Mouse (Mus musculus): Measurements from ENCODE around the gene Gm6169.
A peak's percentile ranks its signal among the peaks of the same experiment; 100 is the strongest.
"Not testable (repeated sequence)": the region's sequence is repeated elsewhere in the genome, so short reads cannot be mapped to it uniquely, and the experiment has no call there.

The Gm6169 gene

GRCm38 (mm10) chr13:97099187-97099852 is at the start of gene Gm6169:
Gene Gm6169, minus strand, starts transcription at chr13:97099237.
- peak; percentile 38 to 51 for DNase-seq (ENCODE audit: low spot score in 2 of 2)

- DNase-seq (ENCODE audit: low spot score in 2 of 2) = no peak
Observed at GRCm38 (mm10) chr13:97145834-97146233, 46.8 kb upstream of the Gm6169 start.

- DNase-seq (ENCODE audit: low spot score in 2 of 2) = no peak
Observed at GRCm38 (mm10) chr13:97142321-97142720, 43.3 kb upstream of the Gm6169 start.

DNA sequence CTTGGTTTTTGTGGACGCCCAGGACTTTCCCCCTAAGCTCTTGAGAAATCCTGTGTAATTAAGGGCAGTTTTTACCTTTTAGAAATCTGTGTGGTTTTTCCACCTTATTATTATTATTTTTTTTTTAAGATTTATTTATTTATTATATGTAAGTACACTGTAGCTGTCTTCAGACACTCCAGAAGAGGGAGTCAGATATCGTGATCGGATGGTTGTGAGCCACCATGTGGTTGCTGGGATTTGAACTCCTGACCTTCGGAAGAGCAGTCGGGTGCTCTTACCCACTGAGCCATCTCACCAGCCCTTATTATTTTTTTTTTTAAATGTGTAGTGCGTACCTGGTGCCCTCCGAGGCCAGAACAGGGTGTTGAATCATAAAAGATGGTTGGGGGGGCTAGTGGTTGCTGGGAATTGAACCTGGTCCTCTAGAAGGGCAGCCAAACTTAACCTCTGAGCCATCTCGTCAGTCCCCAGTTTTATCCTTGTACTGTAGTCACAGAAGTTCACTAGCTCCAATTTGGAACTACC is 39.4 kb upstream of the Gm6169 start:
- DNase-seq (ENCODE audit: low spot score in 2 of 2) = not testable (repeated sequence)

DNA sequence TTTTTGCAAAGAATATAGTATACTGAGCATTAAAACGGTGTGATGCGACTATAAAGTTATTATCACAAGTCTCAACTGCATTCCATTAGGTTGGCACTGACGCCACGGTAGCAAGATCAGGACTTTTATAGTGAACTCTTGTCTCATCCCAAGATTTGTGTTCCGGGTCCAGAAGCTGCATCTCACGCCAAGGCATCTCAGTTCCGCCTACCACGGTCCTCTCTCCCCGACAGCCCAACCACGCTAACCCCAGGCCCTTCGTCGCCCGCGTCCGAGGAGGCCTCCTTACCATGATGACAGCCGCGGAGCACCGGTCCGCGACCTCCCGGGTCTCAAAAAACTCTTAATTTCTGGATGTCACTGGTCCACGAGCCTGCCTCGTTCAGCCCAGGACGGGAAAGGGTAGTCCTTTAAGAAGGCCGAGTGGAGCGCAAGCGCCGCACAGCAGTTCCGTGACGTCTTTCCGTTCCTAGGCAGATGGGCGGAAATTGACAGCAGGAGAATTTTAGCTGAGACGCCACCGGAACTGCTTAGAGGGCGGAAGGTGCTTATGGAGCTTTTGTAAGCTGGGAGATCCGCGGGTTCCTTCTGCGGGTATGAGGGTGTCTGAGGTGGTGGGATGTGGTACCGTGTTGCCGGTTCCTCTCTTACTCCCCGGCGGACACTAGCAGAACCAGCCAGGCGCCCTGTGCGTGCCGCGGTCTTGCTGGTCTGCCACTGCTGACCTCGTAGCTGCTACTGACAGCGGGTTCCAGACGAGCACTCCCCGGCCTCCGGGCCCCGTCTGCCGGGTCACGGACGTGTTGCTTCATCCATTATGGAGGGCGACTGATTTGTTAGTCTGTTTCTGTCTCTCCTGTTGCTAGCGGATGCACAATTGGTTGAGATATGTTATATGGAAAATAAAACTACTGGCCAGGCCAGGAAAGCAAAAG is 38.7 kb upstream of the Gm6169 start, which contains the start of the genes Gfm2 and Nsa2:
TSS of gene Gfm2 (plus strand) at position 472 of the 935 bp plus-strand sequence.
TSS of gene Nsa2 (minus strand) at position 472 of the 935 bp plus-strand sequence.
- DNase-seq (ENCODE audit: low spot score in 2 of 2) = peak; percentile 85 to 89

- not testable (repeated sequence) for DNase-seq (ENCODE audit: low spot score in 2 of 2)
Observed at GRCm38 (mm10) chr13:97130413-97130812, 31.4 kb upstream of the Gm6169 start.

- not testable (repeated sequence) for DNase-seq (ENCODE audit: low spot score in 2 of 2)
Observed at GRCm38 (mm10) chr13:97129654-97130053, 30.6 kb upstream of the Gm6169 start.

GRCm38 (mm10) chr13:97121341-97121740 is 22.3 kb upstream of the Gm6169 start:
- no peak for DNase-seq (ENCODE audit: low spot score in 2 of 2)

- DNase-seq (ENCODE audit: low spot score in 2 of 2) = no peak
Observed at GRCm38 (mm10) chr13:97109046-97109445, 10.0 kb upstream of the Gm6169 start.

DNA sequence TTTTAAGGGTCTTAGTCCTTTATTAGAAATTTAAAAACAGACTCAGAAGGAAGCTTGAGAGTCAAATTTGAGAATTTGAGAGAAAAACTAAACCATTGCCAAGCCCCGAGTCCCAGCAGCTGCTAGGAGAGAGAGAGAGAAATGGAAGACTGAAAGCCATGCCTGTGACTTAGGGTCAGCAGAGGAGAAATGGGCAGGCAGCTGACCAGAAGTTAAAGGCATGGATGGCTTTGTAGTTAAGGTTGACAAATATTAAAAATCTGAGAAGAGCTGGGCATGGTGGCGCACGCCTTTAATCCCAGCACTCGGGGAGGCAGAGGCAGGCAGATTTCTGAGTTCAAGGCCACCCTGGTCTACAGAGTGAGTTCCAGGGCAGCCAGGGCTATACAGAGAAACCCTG is 8.7 kb upstream of the Gm6169 start:
- not testable (repeated sequence) for DNase-seq (ENCODE audit: low spot score in 2 of 2)

- no peak for DNase-seq (ENCODE audit: low spot score in 2 of 2)
Observed at GRCm38 (mm10) chr13:97104996-97105395, 6.0 kb upstream of the Gm6169 start.

GRCm38 (mm10) chr13:97095726-97096125 is 3.3 kb downstream of the Gm6169 start:
- DNase-seq (ENCODE audit: low spot score in 2 of 2) = no peak

DNA sequence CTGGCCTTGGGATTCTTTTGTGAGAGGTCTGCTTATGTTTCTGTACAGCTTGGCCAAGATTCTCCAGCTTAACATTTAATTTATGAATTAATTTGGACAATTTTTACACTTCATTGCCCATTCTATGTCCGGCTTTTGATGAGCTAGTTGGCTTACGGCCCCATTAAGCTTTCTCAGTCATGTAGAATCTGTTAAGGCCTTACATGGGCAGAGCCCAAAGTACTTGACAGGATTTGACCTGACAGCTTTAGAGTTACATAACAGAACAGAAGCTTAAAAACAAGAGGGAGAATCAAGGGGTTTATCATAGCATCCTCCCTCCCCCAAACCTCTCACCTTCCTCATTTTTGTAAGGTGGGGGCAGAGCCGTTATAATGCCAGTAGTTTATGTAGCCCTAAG is 10.9 kb downstream of the Gm6169 start:
- DNase-seq (ENCODE audit: low spot score in 2 of 2) = no peak

DNA sequence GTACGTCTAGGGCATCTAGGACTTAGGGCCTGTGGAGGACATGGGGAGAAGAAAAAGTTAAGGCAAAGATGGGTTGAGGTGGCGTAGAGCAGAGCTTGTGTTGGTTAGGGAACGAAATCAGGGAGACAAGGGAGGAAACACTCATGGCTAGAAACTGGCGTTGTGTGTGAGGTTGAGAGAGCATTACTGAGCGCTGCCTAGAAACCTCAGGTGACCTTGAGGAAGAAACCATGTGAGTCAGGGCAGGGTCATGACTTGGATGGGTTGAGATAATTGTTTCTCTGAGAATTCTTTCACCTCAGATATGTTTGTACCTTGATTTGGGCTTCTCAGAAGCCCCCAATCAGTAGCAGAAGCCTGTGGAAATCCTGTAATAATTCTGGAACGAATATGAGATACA is 11.6 kb downstream of the Gm6169 start:
- DNase-seq (ENCODE audit: low spot score in 2 of 2) = no peak

DNA sequence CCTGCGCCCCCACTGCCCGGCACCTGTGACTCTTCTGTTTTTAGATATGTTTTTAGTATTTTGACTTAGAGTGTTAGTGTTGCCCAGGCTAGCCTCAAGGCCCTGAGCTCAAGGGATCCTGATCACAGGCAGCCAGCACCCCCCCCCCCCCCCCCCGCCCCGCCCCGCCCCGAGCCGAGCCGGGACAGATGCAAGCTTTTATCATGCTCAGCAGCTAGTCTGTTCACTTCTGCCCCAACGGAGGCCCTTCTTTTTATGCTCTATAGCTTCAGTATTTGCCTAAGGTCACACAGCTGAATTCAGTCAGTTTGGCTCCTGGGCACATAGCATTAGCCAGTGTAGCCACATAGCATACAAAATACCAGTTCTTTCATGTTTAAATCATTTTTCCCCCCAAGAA is 12.7 kb downstream of the Gm6169 start:
- no peak for DNase-seq (ENCODE audit: low spot score in 2 of 2)

- DNase-seq (ENCODE audit: low spot score in 2 of 2) = no peak
Observed at GRCm38 (mm10) chr13:97082432-97082831, 16.6 kb downstream of the Gm6169 start.

- DNase-seq (ENCODE audit: low spot score in 2 of 2) = no peak
Observed at GRCm38 (mm10) chr13:97080615-97081014, 18.4 kb downstream of the Gm6169 start.

- no peak for DNase-seq (ENCODE audit: low spot score in 2 of 2)
Observed at GRCm38 (mm10) chr13:97080201-97080600, 18.8 kb downstream of the Gm6169 start.

- DNase-seq (ENCODE audit: low spot score in 2 of 2) = no peak
Observed at GRCm38 (mm10) chr13:97077556-97077955, 21.5 kb downstream of the Gm6169 start.

GRCm38 (mm10) chr13:97073497-97073896 is 25.5 kb downstream of the Gm6169 start:
- DNase-seq (ENCODE audit: low spot score in 2 of 2) = no peak

DNA sequence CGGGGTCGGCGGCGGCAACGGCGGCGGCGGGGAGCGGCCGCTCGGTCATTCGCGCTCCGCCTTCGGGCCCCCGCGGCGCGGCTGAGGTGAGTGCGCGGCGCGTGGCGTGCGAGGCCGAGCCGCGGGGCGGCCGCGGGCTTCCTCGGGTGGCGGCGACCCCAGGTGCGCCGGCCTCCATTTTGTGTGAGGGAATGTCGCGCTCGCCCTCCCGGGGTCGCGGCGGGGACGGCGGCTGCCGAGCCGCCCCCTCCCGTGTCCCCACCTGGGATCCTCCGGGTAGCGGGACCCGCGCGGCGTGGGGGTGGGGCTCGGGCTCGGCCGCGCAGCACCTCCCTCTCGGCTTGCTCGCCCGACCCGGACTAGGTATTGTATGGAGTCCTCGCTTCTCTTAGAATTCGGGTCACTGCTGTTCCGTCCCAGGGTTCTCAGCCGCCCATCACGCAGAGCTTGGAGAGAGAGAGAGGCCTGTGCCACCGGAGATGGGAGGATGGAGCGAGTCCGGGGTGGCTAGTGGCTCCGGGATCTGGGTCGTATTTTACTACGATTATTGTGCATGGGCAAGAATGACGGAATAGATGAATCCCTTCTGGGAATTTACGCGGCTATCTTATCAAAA is 27.3 kb downstream of the Gm6169 start:
- peak; percentile 22 to 38 for DNase-seq (ENCODE audit: low spot score in 2 of 2)

All from frontal cortex, postnatal 10 days (tissue).